Mouse (Mus musculus) heart, embryonic 16.5 days (tissue): ENCODE data around the gene Colgalt2. TPM values are rescaled to one million over a fixed set of nuclear protein-coding genes. Genes with fewer than 3 reads are reported as not detected.

Experiments
- polyA plus RNA-seq: library from polyadenylated mRNA; unstranded; fragments of >200 nt; fragmentation: Nextera tagmentation; extraction: Ambion mirVana; gene quantifications from 2 replicates; pipeline ENCODE4 v1.2.1, GENCODE M21; 2015

The Colgalt2 gene
- polyA plus RNA-seq, 1 experiment from 2014 or later: 2.0 TPM

Other genes starting within 250 kb of the Colgalt2 start
- gene Tsen15, start 13.1 kb upstream of the Colgalt2 start, polyA plus RNA-seq: 46.3 and 50.4 TPM in 2 replicates